Mouse (Mus musculus): ENCODE results near the gene Aox3.

Aox3 gene

DNA sequence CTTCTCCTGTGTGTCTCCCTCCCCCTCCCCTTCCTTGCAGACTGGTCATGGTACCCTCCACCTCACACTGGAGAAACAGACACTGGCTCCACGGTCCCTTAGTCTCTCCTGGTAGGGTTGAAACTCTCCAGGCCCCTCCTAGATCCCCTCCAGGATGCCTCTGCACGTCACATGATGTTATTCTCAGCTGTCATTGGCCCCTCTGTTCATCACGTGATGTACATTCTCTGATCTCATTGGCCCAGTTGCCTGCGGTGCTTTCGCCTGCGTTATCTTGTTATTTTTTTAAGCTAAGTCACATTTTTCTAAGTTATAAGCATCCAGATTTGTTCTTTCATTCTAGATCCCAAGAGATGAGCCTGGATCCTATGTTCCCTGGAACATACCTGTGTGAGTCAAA lies 7.2 kb upstream of the Aox3 start:
- DNase-seq (ENCODE audit: low spot score) = no peak

DNA sequence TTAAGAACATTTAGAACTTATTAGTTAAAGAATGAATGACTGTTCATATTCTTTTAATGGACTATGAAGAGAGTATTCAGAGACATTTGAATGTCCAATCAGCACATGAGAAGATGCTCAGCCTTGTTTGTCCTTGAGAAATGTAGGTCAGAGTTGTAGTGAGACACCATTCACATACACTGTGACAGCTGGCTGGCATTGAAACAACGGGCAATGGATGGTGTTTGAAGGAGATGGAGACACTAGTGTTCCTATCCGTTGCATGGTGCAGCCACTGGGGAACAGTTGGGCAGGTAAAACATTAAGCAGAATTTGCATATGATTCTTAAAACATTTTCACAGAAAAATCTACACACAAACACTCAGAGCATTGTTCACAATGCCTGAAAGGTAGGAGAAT lies 5.9 kb upstream of the Aox3 start:
- DNase-seq (ENCODE audit: low spot score) = no peak

DNA sequence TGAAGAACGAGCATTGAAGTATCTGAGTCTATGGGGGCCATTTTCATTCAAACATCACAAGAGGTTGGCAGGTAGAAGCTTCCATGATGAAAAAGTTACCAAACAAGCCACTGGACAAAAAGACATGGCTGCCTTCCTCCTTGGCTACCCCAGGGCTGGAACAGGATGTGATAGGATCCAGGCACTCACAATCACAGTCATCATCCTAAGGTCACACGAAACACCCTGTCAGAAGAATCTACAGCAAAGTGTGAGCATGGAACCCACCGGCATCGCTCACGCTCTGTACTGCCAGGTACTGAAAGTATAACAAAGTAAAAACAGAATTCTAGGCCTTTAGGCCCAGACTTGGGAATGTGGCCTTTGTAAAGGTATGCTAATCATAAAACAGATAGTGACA lies 2.7 kb upstream of the Aox3 start:
- no peak for DNase-seq (ENCODE audit: low spot score)

DNA sequence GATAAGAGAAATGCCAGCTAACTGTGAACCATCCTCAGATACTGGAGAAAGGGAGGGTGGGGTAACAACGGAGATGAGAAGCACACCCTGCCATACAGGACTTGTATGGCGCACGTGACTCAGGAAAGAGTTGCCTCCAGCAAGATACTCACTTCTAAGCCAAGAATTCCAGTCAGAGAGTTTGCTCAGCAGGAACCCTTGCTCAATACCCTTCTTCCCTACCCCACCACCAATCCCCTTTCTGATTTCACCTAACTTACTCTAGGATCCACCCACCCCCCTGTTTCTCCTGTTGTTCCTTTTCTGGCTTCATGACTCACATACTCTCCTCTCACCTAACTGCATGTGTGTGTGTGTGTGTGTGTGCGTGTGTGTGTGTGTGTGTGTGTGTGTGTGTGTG lies 1.6 kb upstream of the Aox3 start:
- DNase-seq (ENCODE audit: low spot score) = no peak

DNA sequence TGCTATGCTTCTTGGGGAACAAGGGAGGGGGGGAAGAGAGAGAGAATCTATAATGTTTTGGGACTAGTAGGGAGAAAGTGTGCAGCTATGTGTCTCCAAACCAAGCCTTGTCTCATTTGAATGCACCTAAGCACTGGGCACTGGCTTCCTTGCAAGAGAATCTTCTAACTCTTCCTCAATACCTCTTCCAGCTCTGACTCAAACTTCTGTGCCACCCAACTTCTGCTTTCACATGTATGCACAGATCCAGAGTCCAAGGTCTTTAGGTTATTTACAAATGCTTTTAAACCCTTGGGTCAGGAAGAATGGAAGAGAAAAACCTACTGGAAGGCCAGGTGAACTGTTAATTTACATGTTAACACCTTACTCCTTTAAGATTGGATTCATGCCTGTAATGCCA lies 511 bp downstream of the Aox3 start:
- no peak for DNase-seq (ENCODE audit: low spot score)

DNA sequence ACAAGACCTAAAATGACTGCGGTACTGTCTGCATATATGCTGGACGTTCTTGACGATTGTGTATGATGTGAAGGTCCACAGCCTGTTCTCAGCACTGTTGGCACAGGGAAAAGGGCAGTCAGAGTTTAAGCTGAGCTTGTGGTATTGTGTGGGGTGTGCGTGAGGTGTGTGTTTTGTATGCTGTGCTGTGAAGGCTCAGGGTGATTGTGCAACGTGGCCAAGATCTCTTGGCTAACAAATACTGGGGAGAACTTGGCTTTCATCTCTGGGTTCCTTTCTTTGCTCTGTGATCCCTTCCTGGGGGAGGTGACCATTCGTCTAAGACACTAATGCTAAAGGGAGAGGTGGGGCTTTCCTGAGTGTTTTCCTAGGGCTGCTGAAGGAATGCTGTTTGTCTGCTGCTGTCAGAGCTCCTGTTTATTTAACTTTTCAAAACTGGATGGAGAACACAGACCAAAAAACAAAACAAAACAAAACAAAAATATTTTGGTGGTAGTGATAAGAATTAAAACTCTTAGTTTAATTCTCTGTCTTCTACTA lies 1.2 kb downstream of the Aox3 start:
- DNase-seq (ENCODE audit: low spot score) = no peak

DNA sequence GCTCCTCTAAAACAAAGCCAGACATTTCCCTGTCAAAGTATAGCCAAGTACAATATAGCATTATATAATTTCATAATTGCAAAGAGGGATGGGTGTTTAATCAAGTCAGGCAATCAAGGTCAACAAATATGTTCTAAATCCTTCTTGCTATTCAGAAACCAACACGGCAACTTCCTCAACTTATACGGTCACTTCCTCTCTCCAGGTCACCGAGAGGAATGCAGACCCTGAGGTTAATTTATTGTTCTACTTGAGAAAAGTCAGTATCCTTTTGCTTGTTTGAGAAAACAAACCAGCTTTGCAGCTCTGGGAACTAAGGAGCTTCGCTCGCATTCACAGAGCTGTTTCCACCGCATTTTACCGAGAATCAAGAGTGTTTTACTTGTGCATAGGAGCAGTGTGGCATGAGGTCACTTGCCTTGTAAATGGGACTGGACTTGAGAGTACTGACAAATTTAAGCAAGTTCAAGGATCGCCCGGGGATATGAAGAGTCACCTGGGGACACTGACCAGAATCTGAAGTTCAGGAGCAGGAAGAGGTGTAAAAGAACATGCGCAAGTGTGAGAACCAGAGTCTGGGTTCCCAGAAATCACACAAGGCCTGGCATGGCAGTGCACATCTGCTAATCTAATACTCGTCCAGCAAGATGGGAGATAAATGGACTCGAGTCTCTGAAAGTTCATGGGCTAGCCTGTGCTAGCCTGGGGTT lies 1.9 kb downstream of the Aox3 start:
- no peak for DNase-seq (ENCODE audit: low spot score)

DNA sequence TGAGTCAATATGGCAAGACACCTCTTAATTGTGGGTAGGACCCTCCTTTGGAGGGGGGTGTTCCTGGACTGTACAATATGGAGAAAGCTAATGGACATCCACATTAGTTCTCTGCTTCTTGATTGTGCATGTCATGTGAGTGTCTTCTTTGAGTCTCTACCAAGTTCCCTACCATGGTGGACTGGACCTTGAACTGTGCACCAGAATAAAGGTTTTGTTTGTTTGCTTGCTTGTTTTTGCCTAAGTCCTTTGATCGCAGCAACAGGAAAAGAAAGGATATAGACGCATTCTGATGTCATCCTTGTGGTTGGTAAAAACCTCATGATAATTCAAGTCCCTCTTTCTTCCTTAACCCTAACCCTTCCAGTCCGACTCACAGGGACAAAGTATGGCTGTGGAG lies 5.3 kb downstream of the Aox3 start:
- DNase-seq (ENCODE audit: low spot score) = no peak

DNA sequence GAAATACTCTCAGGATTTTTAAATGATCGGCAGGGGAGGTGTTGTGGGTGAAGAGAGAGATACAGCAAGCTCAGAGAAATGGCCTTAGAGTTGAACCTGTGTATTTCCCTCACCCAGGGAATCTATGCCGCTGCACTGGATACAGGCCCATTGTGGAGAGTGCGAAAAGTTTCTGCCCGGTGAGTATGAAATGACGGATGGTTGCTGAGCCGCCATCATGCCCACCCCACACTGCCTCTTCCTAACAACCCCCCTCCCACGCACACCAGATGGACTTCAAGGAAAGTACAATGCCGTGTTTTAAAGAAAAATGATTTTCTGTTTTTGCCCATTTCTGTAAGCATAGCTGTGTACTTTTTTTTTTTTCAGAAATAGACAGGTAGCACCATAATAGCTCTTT lies 12.0 kb downstream of the Aox3 start:
- DNase-seq (ENCODE audit: low spot score) = no peak

DNA sequence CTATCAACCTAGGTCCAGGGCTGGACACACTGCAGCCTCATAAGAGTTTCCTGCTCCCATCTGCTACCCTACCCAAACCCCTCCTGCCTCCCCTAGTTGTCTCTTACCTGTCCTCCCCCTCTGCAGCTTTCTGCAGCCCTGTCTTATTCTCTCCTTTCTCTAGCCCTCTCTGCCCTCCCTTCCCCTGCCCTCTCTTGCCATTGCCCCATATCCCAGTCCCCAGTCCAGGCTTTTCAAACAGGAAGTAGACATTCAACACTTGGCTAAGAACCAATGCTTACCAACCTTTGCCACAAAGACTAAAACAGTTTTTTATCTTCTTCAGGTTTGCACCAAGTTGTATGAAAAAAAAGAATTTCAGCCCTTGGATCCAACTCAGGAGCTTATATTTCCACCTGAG lies 25.0 kb downstream of the Aox3 start:
- no peak for DNase-seq (ENCODE audit: low spot score)

DNA sequence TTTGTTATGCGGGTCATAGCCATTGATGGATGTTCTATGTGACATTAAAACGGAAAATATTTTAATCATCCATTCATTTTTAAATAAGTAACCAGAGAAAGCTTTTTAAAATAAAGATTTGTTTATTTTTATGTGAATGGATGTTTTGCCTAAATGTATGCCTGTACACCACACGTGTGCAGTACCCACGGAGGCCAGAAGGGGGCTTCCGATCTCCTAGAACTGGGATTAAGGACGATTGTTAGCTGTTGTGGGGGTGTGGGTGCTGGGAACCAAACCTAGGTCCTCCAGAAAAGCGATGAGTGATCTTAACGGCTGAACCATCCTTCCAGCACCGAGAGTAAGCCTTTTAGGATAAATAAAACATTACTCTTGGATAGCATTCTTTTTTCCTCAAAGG lies 26.1 kb downstream of the Aox3 start:
- no peak for DNase-seq (ENCODE audit: low spot score)

DNA sequence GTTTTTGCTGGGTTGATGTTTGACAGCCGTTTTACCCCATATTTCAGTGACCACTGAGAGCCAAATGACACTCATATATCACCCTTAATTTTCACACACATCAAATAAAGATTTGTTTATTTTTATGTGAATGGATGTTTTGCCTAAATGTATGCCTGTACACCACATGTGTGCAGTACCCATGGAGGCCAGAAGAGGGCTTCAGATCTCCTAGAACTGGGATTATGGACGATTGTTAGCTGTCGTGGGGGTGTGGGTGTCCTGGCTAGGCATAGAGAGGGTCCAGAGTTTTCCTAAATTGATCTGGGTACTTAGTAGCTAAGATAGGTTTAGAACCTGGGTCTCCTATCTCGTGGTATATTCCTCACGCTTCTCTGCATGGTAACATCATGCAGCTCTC lies 27.7 kb downstream of the Aox3 start:
- DNase-seq (ENCODE audit: low spot score) = no peak

DNA sequence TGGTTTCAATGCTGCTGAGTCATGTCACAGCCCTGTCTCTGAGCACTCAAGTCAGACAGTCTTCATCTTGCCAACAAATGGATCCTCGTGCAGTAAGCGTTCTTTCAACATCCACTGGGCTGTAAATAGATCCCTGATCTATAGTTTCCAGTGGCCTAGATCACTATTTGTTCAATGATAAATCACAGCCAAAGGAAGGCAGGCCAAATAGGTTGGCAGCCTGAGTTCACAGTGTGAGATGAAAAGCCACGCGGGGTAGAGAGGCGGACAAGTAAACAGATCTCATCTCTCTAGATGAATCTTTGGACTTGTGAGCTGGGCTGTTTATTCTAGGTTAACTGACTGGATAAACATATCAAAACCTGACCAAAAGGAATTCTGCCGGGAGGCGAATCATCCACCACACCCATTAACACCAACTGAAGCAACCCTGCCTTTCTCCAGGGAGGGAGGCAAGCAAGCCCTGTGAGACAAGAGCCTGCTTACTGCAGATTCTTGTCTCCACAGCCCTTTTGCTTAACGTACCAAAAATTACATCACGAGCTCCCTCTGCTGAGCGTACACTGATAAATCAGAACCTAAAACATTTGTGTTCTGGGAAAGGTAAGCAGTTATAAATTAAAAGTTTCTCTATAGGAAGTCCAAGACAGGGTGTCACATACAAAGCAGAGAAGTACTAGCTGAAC lies 31.6 kb downstream of the Aox3 start:
- peak; percentile 59 for DNase-seq (ENCODE audit: low spot score)

DNA sequence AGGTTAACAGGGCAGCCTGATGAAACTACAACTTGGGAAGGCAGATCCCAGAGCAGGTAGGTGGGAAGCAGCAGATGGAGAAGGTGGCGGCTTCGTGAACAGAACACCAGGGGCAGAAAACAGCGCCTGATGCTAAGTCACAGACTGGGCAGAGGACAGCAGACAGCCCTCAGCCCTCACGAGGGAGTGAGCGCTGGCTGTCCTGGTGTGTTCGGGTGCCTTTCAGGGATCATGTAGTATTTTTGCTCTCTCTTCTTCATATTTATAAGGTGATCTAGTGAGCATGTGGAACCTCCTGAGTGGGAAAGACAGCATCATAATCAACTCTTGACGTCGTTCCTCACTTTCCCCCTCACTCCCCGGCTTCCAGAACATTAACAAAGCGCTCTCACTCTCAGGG lies 33.1 kb downstream of the Aox3 start:
- DNase-seq (ENCODE audit: low spot score) = no peak

DNA sequence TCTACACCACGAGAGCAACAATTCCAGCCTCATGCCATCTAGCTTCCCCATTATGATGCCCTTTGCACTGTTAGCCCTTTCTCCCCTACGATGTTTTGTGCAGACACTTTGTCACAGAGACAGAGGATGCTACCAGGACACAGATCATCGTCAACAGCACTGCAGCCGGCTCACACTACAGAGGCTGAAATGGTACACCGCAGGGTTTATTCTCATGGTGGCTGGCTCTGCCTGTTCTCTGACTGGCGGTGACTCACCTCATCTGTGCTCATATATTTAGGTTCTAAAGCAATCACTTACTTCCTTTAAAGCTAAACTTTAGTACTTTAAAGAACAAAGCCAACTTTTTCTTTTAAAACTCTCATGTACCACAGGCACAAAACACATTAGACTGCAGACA lies 34.8 kb downstream of the Aox3 start:
- no peak for DNase-seq (ENCODE audit: low spot score)

DNA sequence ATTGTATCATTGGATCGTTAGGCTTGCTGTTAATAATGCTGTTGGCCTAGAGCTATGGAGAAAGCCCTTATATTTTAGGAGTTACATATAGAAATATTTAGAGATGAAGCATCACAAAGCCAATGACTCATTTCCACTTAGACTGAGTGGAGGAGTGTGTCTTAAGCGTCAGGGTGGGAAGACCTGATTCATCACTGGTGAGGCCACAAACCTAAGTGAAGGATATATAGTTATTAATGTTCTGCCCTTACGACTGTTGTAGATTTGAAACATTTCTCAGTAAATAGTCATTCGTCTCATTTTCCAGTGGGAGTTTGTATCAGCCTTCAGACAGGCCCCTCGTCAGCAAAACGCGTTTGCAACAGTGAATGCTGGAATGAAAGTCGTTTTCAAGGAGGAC lies 39.3 kb downstream of the Aox3 start:
- no peak for DNase-seq (ENCODE audit: low spot score)

DNA sequence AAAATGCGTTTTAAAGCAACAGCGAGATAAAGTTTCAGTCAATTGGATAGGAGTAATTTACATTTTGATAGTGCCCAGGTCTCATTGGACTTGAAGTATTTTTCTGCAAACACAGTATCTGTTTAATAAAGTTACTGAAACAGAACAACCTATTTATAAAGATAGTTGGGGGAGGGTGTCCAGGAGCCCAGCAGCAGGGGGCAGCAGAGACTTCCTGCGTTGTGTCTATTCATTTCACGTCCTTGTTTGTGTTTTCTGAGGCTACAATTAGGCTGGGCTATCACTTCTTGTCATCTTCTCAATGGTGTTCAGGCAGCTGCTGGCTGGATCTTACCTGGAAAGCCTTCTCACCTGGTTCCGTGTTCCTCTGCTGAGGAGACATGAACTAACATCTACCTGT lies 43.8 kb downstream of the Aox3 start:
- peak; percentile 46 for DNase-seq (ENCODE audit: low spot score)

DNA sequence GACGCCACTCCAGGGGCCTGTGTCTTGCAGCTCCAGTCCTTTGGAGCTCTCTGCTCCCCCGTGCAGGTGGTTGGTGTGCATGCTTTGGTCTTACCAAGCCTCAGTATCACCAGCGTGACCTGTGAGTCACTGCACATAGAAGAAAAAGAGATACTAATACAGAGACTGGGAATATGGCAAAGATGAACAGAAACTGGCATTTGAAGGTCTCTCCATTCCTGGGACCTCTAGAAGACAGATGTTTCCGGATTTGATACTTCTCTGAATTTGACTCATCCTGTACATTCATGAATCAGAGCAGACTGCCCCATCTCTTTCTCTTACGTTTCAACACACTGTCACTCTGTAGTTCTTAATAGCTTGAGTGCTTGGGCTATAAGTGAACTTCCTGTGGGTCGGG lies 57.0 kb downstream of the Aox3 start:
- DNase-seq (ENCODE audit: low spot score) = no peak

DNA sequence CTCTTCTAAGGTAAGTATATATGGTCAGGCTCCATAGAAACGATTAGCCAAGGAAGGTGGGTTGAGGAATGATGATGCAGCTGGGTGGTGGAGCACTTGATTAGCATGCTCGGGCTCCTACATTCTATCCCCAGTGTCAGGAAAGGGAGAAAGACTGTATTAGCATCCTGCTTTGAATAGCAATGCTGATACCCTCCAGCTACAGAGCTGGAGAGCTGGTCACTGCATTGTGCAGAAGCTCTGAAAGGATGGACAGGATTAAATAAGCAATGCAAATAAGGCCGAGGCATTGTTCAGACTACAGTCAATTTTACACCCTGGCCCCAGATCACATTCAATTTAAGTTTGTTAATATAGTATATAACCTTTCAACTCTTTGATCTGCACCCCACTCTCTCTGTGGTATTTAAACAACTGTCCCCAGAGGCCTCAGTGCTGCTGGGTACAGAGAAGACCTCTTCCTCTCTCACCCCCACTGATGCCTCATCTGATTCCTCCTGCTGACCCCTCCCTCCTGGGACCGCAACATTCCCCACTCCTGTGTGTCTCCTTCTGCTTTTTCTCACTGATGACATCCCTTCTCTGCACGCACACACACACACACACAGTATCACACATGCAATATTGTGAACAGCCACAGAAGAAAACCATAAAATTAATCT lies 75.7 kb downstream of the Aox3 start:
- DNase-seq (ENCODE audit: low spot score) = no peak

DNA sequence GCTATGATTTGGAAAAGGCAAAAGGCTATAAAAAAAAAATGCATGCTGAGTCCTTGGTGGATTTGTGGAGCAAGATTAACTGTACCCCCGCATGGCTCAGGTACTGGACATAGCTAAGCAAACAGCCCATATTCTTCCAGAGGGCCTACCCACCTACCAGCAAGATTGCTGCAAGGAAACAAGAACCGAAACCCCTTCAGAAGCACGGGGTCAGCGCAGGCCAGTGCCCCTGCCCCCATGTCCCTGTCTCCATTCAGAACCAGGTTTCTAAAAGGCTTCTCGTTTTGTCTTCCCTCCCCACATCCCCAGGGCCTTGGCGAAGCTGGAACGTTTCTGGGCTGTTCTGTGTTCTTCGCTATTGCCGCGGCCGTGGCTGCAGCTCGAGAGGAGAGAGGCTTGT lies 81.4 kb downstream of the Aox3 start:
- DNase-seq (ENCODE audit: low spot score) = no peak

DNA sequence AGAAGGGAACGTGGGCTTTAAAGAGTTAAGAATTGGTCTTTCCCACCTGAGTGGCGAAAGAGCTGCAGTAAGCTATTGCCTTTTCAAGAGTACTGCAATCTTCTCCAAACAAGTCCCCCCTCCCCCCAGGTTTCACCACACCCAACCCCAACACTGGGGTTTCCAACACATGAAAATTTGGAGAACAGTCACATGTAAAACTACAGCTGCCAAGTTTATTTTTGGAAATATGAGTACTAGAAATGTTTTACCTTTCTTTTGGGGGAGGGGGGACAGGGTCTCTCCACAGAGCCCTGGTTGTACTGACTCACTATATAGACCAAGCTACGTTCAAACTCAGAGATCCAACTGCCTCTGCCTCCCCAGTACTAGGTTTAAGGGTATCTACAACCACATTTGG lies 82.1 kb downstream of the Aox3 start:
- no peak for DNase-seq (ENCODE audit: low spot score)

DNA sequence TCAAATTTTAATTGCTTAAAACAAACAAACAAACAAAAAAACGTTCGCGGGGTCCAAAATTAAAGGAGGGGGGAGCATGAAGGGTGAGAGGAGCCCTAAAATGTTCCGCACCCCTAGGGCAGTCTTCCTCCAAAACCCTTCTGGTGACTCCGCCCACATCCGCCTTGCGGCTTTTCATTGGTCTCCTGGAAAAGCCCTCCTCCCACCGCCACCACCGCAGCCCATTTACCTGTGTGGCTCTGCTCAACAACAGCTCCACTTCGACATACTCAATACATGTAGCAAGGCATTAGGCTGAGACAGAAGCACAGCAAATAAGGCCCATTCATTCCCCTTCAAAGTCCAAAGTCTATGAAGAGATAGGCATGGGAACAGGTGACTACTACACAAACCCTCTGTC lies 82.6 kb downstream of the Aox3 start:
- DNase-seq (ENCODE audit: low spot score) = no peak

DNA sequence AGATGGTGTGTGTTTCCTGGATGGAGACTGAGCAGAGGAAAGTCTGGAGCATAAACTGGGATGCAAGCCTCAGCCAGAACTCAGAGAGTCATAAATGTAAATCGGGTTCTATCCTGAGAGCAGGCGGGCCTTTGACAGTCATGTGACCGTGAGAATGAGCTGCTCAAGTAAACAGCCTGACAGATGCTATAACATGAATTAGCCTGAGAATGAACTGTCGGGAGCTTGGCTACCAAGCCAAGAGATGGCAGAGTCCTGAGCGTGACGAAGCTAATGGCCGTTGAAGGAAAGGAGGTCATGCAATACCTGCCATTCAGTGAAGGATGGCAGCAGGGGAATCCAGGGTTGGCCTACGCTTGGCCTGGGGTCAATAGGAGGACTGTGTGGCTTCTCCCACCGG lies 84.1 kb downstream of the Aox3 start:
- DNase-seq (ENCODE audit: low spot score) = no peak
